ENCODE assay signal across 8 mouse cellular contexts in genomic region chr16:20097711-20098374, GRCm38 (mm10). TPM values are rescaled to one million over a fixed set of nuclear protein-coding genes. Genes with fewer than 3 reads are reported as not detected.
DNase-seq lines count a peak whose midpoint lies in the region; ATAC-seq and TF ChIP-seq lines count a peak whose summit lies in the region.

No protein-coding gene starts in this region.

- peak overlapping the region; percentile 64 for H3K4me2 ChIP-seq in forebrain, postnatal 0 days (ENCODE audit: low read depth)
- H3K4me2 ChIP-seq in lung, embryonic 16.5 days (ENCODE audit: low read depth, low read length) = peak overlapping the region; percentile 65

- TF ChIP-seq CTCF in G1E (IDR thresholded peaks at IDR 0.05; ENCODE audit: low read depth, low read length) = no peak
- no peak for TF ChIP-seq CTCF in forebrain, postnatal 0 days (IDR thresholded peaks at IDR 0.05; ENCODE audit: low read depth)

- H3K9me3 ChIP-seq in G1E (replicated peaks) = no peaks in the 10 kb centered on the region
- H3K9me3 ChIP-seq in forebrain, postnatal 0 days (ENCODE audit: low read length) = peaks cover 2% of the 10 kb centered on the region; the same call in 1 of the 2 replicates
- no peaks in the 10 kb centered on the region for H3K9me3 ChIP-seq in lung, embryonic 16.5 days (ENCODE audit: control insufficient read depth, low read length)

- H3K4me3 ChIP-seq in G1E (ENCODE audit: low read depth, low read length) = peak overlapping the region; percentile 99
- peak overlapping the region; percentile 77 for H3K4me3 ChIP-seq in forebrain, postnatal 0 days (ENCODE audit: low read depth, low read length)
- peak overlapping the region; percentile 100 for H3K4me3 ChIP-seq in lung, embryonic 16.5 days (ENCODE audit: low read length)

- peaks cover 10% of the 10 kb centered on the region for H3K4me1 ChIP-seq in G1E (ENCODE audit: insufficient read depth, low read depth, low read length)
- H3K4me1 ChIP-seq in forebrain, postnatal 0 days (ENCODE audit: insufficient read depth) = no peaks in the 10 kb centered on the region
- peaks cover 3% of the 10 kb centered on the region; the same call in 1 of the 2 replicates for H3K4me1 ChIP-seq in lung, embryonic 16.5 days (replicated peaks; ENCODE audit: control insufficient read depth, insufficient read depth, low read length)

- ATAC-seq in G1E (ENCODE audit: extremely low read depth, insufficient number of reproducible peaks, low FRiP score, poor library complexity, severe bottlenecking) = peak; percentile 82
- peak; percentile 81 for ATAC-seq in forebrain, postnatal 0 days
- peak; percentile 85 to 87 for ATAC-seq in hematopoietic stem cell, adult 5-6 weeks (replicated peaks in 1 of 2; ENCODE audit: insufficient read depth in 1 of 2, low FRiP score in 2 of 2, low TSS enrichment in 1 of 2, low read depth in 1 of 2, poor library complexity in 2 of 2, severe bottlenecking in 2 of 2)
- peak; percentile 94 for ATAC-seq in lung, embryonic 16.5 days (ENCODE audit: low read depth)

- peaks cover 3% of the 10 kb centered on the region for H3K36me3 ChIP-seq in G1E (replicated peaks)
- no peaks in the 10 kb centered on the region for H3K36me3 ChIP-seq in forebrain, postnatal 0 days (ENCODE audit: insufficient read depth)
- 0 out of 2 replicates have a peak, but pooled peaks cover 4% of the 10 kb centered on the region for H3K36me3 ChIP-seq in lung, embryonic 16.5 days (ENCODE audit: control insufficient read depth, insufficient read depth, low read length)

- no peaks in the 10 kb centered on the region for H3K27me3 ChIP-seq in G1E (ENCODE audit: insufficient read depth, low read length)
- no peaks in the 10 kb centered on the region for H3K27me3 ChIP-seq in forebrain, postnatal 0 days (ENCODE audit: insufficient read depth, low read length)
- no peaks in the 10 kb centered on the region for H3K27me3 ChIP-seq in lung, embryonic 16.5 days (ENCODE audit: control insufficient read depth, insufficient read depth, low read depth, low read length)

- peak; percentile 91 for DNase-seq in G1E (ENCODE audit: low spot score)
- peak; percentile 89 to 92 for DNase-seq in cerebellum, adult 18-20 months
- DNase-seq in forebrain, postnatal 0 days = peak; percentile 85
- DNase-seq in layer of hippocampus, adult 9-10 months (ENCODE audit: low spot score) = peak; percentile 78
- peak; percentile 79 for DNase-seq in ovary, postnatal 10 days (ENCODE audit: low spot score)
- DNase-seq in thymus, postnatal 10 days (ENCODE audit: low spot score in 2 of 2) = peak; percentile 88 to 92

- peak overlapping the region; percentile 98 for H3K27ac ChIP-seq in forebrain, postnatal 0 days (ENCODE audit: low read depth, low read length)
- peak overlapping the region; percentile 100 for H3K27ac ChIP-seq in lung, embryonic 16.5 days (ENCODE audit: low read length)

- peak overlapping the region; percentile 95 for H3K9ac ChIP-seq in forebrain, postnatal 0 days
- peak overlapping the region; percentile 97 for H3K9ac ChIP-seq in lung, embryonic 16.5 days (ENCODE audit: low read length)

- under 1% methylated on average over 61 of the region's 61 CpGs for WGBS in forebrain, postnatal 0 days
- under 1% methylated on average over 60 of the region's 61 CpGs for WGBS in lung, embryonic 16.5 days

RNA-seq across cellular contexts. Expression of gene Klhl24, which starts 0.5 kb away (rescaled TPM):
- 37.6 and 59.3 TPM in 2 replicates for total RNA-seq in G1E (2014; fragmentation: Nextera tagmentation)
- 53.3 and 64.7 TPM in 2 replicates for total RNA-seq in G1E (2017)
- 8.8 and 14.1 TPM in 2 replicates for polyA plus RNA-seq in G1E (2012)
- 97.9 and 130 TPM in 2 replicates for total RNA-seq in forebrain, postnatal 0 days (2014; rRNA removed)
- 32.2 and 43.1 TPM in 2 replicates for polyA plus RNA-seq in forebrain, postnatal 0 days (2015; fragmentation: Nextera tagmentation; extraction: Ambion mirVana)
- 127 and 182 TPM in 2 replicates for total RNA-seq in hematopoietic stem cell, adult 5-6 weeks (2017)
- polyA plus RNA-seq in lung, embryonic 16.5 days (2015; fragmentation: Nextera tagmentation; extraction: Ambion mirVana) = 35.9 and 36.2 TPM in 2 replicates

RNA-seq across cellular contexts. Expression of gene Yeats2, which starts 43.0 kb away (rescaled TPM):
- total RNA-seq in G1E (2014; fragmentation: Nextera tagmentation) (49.0 and 54.5 TPM in 2 replicates), G1E (2017) (23.6 and 24.3 TPM in 2 replicates)
- 38.4 and 46.1 TPM in 2 replicates for polyA plus RNA-seq in G1E (2012)
- 36.0 and 43.9 TPM in 2 replicates for total RNA-seq in forebrain, postnatal 0 days (2014; rRNA removed)
- polyA plus RNA-seq in forebrain, postnatal 0 days (2015; fragmentation: Nextera tagmentation; extraction: Ambion mirVana) = 5.6 and 10.1 TPM in 2 replicates
- 26.5 and 30.3 TPM in 2 replicates for total RNA-seq in hematopoietic stem cell, adult 5-6 weeks (2017)
- 29.7 and 31.4 TPM in 2 replicates for polyA plus RNA-seq in lung, embryonic 16.5 days (2015; fragmentation: Nextera tagmentation; extraction: Ambion mirVana)

Comparison
In these comparisons a context has a peak if more than half of its experiments do, and no peak if none do; other contexts are left out.
1. Peak in every context shown above with its lines: DNase-seq, ATAC-seq, H3K4me3 ChIP-seq and H3K27ac ChIP-seq.